Mouse (Mus musculus): ENCODE data around the gene Syt6.
"Not testable (repeated sequence)": the region's sequence is repeated elsewhere in the genome, so short reads cannot be mapped to it uniquely, and the experiment has no call there.

Syt6 gene

DNA sequence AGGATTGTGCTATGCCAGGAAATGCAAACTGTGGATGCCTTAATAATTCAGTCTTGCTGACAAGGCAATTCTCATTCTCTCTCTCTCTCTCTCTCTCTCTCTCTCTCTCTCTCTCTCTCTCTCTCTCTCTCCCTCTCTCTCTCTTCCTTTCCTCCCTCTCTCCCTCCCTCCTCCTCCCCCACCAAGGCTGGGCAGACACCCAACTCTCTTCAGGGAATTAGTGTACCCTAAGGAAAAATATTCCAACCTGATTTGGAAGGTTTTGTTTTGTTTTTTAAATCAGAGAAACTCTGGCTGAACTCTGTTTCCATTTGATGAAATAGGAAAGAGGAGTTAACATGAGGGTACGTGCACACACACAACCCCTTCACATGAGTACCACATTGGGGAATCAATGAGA lies 26.5 kb downstream of the Syt6 start:
- peak; percentile 25 for DNase-seq

DNA sequence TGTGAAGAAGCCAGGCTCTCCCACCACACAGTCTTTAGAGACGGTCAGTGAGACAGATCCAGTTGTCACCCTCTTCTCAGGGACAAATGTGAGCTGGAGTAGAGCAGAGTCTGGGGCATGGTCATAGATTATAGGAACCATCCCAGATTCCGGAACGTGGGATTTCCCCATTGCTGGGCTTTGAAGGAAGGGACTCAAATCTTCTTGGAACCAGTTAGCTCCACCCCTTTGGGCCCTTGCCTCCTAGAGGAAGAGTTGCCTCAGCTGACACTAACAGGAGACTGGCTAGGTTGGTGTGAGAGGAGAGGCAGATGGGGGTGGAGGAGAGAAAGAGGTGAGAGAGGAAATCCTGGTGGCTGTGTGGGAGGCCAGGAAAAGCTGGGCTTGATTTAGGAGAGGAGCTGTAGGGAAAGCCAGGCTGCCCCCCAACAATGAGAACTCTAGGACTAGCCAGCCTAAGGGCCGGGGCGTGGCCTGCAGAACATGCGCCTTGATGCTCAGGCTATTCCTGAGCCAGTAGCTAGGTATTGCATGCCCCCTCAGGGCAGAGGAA lies 31.1 kb downstream of the Syt6 start:
- no peak for DNase-seq

DNA sequence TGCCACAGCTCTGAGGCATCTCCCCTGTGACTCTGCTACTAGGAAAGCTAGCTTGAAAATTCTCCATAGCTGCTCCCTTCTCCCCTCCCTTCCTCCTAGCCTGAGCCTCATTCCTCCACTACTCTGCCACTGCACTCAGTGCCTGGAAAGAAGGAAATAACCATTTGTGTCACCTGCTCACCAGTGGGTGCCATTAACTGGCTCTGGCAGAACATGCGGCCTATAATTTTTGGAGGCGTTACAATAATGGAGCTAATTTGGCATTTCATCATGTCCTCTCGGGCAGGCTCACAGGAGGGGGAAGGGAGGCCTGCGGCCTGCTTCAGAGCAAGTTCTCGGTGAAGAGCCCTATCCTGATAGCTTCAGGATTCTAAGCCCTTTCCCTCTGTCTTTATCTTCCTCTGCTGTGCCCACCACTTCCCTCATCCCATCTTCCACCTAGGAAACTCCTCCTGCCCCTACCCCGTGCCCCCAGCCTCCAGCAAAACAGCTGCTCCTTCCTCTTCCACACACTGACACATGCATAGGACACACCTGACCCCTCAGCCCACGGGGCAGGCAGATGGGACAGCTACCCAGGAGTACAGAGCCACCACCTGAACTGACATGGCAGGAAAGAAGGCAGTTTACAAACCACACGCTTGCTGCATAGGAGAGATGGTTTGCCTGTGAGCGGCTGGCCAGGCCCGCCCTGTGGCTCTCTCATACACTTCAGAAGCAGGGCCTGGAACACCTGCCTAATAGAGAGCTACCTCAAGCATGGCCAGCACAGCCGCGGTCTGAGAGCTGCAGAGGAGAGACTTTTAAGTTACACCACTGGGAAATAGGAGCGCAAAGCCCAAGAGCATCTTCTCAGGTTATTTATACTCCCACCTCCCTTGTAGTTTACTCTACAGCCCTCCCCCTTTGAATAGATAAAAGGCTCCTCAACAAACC lies 31.9 kb downstream of the Syt6 start:
- DNase-seq: no peak

DNA sequence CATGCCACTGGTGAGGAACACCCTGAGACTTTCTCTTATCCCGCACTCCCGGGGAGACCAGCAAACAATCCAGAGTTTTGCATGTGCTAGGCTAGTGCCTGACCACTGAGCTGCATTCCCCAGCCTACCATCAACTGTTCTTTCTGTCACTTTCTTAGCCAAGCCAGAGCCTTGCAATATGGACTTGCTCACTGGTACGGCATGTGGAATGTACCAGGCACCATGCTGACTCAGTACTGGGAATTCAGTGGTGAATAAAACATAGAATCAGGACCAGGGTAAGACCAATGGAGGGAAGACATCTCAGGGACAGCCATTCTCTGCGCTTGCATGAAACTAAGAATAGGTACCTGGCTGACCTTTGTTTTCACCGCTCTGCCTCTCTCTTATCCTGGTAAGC lies 35.2 kb downstream of the Syt6 start:
- no peak for DNase-seq

DNA sequence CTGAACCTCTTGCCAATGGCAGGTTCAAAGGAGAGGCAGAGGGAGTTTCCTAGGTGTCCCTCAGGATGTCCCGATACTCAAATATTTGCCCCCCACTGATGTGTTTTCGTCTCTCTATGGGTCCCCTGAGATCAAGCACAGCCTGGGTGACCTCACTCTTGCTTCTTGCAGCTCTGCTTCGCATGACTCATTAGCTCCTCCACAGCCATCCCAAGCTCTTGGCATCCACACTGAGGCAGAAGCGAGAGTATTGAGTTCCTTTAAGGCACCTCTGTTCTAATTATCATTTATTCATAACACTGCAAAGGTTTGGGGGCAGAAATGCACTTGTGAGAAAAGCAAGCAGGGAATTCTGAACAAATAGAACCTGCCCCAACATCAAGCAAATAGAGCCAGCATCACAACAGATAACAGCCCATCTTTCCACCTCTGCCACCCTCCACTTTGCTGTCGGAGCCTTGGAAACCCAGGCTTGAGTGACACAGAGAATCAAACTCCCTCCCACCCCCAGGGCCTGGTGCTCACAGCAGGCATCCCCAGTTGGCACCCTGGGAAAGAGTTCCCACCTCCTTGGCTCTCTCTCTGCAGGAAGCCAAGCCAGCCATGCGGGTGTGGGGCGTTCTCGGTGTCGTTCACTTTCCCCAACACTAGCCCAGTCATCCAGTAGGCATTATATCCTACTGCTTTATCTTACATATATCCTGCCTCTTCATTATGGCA lies 37.8 kb downstream of the Syt6 start:
- DNase-seq: no peak

DNA sequence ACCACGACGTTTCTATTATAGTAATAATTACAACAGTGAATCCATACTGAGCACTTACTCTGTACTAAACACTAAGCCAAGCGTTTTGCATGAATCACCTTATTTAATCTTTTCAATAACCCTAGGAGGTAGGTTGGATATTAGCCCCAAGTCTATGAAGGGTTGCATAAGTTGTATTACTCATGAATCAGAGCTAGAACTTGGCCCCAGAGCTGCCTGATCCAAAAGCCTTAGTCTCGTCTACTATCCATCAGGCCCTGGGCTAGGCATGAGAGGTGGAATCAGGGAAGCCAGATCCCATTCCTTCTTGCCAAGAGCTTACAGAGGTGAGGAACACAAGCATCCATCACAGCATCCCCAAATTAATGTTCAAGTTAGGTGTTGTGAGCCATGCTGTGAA lies 40.6 kb downstream of the Syt6 start:
- no peak for DNase-seq

DNA sequence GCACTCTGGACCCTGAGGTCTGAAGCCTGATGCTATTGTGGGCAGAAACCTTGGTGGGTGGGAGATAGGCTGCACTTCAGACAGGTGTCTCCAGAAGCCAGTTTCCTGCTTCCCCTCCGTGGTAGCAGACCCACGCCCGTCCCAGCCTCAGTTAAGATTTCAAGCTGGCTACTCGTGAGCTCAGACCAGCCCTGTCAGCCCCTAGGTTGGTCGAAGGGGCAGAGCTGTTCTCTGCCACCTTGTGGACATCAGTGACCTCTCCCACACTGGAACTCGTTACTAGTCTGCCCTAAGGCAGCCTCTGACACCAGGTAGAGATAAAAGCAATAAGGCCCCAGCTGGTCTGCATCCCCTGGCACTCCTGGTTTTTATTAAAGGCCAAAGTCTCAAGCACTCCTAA lies 42.0 kb downstream of the Syt6 start:
- no peak for DNase-seq

DNA sequence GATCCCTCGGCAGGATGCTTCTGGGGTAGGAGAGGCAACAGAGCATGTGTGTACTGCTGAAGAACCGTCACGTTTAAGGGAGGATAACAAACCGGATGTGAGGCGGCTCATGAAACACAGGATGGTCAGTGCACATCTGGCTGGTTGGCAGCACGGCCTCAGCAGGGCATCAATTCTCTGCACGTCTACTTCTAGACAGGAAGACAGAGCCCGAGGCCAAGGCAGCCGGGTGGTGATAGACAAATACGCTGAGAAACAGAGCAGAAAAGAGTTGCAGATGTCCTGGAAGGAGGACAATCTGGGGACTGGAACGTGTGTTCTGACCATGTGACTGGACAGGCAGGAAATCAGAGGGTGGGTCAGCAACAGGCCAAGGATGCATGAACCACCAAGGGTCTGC lies 45.1 kb downstream of the Syt6 start:
- no peak for DNase-seq

DNA sequence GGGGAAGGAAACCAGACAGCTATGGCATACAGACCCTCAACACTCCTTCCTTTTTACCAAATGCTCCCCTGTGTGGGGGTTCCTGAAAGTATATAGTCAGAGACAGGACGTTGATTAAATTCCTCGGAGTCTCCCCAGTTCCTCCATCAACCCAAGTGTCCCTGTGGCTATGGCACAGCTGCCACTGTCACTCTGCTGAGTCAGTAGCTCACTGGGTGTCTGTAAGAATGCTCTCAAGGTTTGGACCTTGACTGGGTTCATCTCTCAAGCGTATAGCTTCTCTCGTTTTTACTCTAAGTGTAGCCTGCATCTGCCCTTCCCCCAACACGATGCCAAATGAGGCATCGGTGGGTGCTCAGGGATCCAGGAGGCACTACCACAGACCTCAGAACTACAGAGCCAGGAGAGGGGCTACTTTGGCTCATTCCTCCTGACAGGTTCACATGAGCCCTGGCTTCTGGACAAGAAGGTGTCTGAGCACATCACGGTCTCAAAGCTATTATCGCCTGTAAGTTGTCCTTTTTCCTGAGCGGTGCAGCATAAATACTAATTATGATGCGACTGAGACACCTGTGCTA lies 49.0 kb downstream of the Syt6 start:
- DNase-seq: no peak

DNA sequence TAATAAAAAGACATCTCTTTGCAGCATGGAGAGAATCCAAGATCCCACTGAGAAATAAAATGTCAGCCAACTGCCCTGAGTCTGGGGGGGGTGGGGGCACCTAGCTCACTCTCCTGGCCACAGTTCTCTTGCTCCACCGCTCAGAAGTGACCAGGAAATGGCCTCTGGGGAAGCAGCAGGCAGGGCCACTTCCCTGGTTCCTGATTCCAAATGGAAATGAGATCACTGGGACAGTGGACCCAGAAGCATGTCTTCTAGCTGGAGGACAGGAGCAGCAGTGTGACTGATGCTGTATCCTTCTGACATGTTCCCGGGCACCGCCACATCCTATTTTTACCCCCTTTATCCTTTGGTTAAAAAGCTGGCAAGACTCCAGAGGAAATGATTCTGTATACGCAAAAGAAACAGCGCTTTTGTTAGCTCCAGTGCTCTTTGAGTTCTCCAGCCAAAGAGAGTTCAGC lies 49.6 kb downstream of the Syt6 start:
- DNase-seq: peak; percentile 8

DNA sequence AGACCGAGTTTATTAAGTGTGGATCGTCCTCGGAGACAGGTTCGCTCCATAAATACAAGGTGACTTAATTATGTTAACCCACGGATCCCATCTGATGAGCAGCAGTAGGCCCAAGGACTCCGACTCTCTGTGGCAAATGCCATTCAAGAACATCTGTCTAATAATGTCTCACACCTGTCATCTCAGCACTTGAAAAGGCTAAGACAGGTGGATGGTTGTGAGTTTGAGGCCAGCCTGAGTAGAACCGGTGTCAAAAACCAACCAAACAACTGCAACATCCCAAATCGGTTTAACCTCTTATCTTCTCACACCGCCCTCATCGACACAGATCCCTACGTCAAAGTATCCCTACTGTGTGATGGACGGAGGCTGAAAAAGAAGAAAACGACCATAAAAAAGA lies 50.1 kb downstream of the Syt6 start:
- no peak for DNase-seq

DNA sequence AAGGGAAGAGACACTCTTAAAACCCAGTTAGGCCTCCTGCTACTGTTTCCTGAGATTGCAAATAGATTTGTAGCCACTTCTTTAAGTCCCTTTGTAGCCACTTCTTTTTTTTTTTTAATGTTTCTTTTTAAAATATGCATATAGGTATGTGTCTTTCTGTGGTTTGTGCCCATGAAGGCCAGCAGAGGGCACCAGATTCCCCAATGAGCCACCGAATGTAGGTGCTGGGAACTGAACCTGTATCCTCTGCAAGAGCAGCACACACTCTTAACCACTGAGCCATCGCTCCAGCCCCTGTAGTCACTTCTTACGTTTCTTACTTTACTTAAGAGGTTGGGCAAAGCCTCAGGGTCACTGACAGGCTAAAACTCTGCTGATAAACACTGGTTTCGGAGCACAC lies 51.5 kb downstream of the Syt6 start:
- DNase-seq: no peak

DNA sequence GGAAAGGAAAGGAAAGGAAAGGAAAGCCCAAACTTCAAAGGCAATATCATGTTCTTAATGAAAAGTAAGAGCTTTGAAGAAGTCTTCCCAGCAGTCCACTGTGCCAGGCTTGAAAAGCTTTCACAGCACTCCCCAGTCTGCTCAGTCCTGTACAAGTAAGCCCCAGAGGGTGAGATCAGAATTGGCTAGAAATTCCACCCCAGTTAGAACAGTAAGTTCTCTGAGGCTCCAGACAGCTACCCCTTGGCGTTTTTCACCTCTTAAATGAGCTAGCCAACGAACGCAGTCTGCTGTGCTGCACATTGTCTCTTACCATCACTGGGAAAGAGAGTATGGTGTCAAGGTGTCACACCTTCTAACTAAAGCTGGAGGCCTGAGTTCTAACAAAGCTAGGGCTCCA lies 52.6 kb downstream of the Syt6 start:
- no peak for DNase-seq

DNA sequence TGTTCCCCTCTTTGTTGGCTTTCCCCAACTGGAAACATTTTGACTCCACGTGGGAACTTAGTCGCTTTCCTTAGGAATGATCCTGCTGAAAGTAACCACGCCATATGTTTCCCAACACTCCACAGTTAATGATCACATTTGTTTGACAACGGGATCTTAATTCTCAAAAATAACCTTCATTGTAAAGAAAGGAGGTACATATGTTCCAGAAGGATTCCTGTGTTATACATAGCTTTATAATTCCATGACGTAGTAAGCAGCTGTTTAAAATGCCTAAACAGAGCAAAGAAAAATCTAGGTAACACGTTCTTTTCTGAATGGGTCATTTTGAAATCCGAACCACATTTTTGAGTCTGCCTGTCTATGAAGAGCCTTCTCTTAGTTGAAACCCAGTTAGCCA lies 58.1 kb downstream of the Syt6 start:
- no peak for DNase-seq

DNA sequence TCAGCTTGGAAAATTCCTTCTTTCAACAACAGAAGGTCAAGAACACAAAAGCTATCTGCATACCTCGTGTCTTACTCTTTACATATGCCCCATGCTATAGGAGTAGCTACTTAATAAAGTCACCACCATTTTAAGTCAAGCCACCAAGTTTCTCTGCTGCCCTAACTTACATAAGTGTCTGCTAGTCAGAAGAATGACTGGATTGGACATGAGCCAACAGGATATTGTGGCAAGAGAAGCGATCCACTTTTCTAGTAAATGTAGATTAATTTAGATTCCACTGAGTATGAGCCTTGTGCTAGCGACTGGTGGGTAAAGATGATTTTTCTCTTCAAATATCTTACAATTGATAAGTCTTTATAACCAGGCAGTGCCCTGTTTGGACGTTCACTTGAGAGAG lies 58.8 kb downstream of the Syt6 start:
- no peak for DNase-seq

DNA sequence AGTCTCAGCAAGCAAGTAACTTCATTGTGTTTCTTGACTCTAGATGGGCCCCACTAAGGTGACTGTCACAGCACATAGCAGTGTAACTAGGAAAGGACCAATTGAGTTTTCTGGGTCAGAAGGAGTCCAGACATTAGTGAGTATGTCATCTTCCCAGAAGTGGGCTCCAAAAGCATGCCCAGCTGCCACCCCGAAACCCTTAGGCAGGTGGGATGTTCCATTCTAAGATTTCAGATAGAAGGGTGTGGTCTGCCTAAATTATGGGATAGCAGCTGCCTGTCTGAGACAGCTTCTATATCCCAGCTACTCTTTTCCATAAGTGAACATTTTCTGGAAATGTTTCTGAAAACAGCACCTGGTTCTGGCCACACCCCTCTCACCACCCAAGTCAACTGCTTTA lies 59.2 kb downstream of the Syt6 start:
- no peak for DNase-seq

DNA sequence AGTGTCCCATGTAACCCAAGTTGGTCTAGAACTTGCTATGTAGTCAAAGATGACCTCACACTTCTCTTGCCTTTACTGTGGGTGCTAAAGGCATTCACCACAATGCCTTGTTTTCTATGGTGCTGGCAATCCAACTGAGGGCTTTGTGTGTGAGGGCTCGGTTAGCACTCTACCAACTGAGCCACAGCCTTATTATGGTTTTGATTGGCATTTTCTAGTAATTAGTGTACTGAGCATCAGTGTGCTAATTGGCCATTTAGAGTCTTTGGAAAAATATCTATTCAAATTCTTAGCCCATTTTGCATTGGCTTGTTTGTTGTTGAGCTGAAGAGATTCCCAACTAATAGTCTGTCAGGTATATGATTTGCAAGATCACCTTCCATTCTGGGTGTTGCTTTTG lies 62.6 kb downstream of the Syt6 start:
- no peak for DNase-seq

DNA sequence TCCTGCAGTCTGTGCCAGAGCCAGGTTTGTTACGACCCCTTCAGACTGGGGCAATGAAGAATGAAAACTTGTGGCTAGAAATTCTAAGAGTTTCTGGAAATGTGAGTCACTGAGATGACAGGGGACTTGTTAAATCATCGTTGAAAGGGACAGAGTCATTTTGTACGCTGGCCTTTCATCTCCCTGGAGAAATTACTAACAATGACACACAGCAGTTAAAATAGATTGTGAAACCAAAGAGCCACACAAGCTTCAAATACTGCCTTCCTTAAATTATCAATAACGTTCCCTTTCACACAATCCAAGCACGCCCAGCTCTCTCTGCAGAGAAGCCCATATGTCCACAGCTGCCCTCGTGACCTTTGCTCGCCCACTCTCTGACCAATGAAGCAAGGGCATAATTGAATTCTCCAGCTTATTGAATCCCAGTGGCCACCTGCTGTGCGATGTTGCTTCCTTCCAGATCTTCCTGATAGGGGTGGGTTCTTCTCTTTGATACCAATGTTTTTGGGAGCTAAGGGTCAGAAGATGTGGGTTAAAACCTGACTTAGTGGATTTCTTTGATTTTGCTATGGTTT lies 65.3 kb downstream of the Syt6 start:
- DNase-seq: no peak

DNA sequence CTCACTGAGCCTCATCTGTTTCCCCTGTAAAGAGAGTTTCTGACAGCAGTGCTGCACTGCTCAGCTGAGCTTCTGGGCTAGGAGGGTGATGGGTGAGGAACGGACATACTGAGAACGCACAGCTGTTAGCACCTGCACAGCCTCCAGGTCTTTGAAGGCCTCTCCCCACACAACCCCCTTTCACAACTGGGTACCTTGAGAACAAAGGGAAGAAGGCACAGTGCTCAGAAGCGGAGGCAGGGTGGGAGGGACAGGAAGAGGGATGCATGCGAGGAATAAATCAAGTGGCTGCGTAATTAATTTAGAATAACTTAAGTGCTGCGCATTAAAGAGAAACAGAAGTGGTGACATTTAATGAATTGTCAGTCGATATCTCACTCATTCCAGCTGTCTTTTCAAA lies 66.3 kb downstream of the Syt6 start:
- peak; percentile 12 for DNase-seq

DNA sequence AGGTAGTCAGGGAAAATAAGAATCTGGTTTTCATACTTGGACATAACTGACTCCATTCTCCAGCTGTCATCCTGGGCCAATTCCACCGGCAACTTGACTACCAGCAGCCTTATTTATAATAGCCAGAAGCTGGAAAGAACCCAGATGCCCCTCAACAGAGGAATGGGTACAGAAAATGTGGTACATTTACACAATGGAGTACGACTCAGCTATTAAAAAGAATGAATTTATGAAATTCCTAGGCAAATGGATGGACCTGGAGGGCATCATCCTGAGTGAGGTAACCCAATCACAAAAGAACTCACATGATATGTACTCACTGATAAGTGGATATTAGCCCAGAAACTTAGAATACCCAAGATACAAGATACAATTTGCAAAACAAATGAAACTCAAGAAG lies 70.9 kb downstream of the Syt6 start, which contains the start of gene Atg4a-ps:
Gene Atg4a-ps (minus strand): TSS at position 101 of the 400 bp plus-strand sequence.
- not testable (repeated sequence) for DNase-seq

DNA sequence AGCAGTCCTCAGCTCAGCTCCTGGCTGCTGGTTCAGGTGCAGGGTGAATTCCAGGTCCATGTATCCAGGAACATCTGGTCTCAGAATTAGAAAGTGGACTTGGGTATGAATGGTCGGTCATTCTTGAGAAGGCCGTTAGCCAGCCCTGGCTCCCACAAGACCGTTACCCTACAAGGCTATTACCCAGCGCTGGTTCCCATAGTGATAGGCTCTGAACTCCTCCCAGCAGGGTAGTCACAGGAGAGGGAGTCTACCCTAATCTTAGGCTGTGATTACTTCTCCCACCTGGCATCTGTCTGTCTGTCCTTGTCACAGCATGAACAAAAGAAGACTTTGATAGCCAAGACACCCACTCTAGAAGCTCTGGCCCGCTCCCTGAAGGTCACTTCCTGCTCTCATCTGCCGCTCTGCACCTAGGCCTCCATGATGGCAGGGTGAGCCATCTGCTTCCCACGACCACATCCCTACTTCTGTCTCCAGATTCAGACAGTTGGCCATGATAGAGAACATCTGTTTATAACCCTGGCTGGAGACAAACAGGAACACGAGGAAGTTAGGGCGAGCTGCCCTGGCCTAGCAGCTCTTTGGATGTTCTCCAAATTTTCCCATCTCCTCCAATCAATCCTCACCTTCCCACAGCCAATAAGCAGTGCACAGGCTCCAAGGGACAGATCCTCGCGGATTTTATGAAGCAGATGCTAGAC lies 72.3 kb downstream of the Syt6 start:
- DNase-seq: no peak

DNA sequence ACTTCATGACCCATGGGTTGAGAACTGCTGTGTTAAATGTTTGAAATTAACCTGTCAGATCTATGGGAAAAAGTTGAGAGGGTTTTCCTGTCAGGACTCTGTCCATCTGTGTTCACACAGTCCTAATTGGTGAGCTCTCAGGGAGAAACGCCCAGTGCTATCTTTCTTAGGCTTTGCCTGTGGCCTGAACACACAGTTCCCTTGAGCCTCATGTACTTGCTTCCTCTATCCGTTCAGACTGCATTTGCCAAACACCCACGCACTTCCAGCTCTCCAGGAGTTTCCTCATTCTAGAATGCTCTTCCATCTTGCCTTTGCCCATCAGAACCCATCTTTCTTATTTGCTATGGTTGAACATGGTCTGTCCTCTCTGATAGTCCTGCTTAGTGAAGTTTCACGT lies 73.5 kb downstream of the Syt6 start:
- DNase-seq: no peak

All from kidney, postnatal 10 days (tissue).